Mouse (Mus musculus): ENCODE measurements around the gene Prelid3b. TPM values are rescaled to one million over a fixed set of nuclear protein-coding genes. Genes with fewer than 3 reads are reported as not detected.
A peak's percentile ranks its signal among the peaks of the same experiment; 100 is the strongest.

The Prelid3b gene
- total and polyA plus RNA-seq, 2 experiments from 2014 or later = 68.7 to 106 TPM

DNA sequence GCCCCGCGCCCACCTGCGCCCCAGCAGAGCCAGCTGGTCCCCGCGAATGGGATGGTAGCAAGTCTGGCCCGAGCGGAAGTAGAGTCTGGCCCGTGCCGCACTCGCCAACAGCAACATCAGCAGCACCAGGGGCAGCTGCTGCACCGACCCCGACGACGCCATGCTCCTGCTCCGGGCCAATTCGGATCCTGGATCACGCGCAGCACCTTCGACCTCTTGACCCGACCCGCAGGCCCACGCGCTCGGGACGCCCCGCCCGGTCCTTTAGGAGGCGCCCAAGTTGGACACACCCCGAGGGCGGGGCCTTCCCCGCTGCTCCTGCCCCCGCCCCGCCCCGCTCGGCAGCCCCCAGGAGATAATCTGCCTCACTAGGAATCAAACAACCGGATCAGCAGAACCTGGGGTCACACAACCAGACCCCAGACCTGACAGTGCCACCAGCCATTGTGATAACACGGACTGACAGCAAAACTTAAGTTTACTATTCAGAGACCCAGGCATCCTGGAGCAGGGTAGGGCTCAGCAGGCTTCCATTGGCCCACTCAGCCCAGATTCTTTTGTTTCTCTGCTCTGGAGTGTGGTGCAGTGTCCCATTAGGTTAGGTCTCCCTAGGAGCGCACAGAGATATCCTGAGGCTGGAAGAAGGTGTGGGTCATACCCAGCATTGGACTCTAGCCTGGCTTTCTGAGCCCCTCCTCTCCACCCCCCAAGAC lies 34.0 kb downstream of the Prelid3b start, which contains the start of gene Ctsz:
Ctsz (minus strand) TSS at position 303 of the 713 bp plus-strand sequence.
- Histone ChIP-seq H3K9ac (peak within 1 kb of the TSS; percentile 68), H3K27me3 (ENCODE audit: insufficient read depth, low read length) (no peaks in the 10 kb centered on the region), H3K4me3 (ENCODE audit: low read depth, low read length) (peak within 1 kb of the TSS; percentile 49), H3K4me2 (ENCODE audit: low read depth) (peak within 1 kb of the TSS; percentile 83), H3K27ac (ENCODE audit: low read depth, low read length) (peak within 1 kb of the TSS; percentile 50; the same call in 1 of the 2 replicates), H3K9me3 (ENCODE audit: low read length) (no peaks in the 10 kb centered on the region), H3K36me3 (ENCODE audit: insufficient read depth) (no peaks in the 10 kb centered on the region), H3K4me1 (ENCODE audit: insufficient read depth) (peaks cover 12% of the 10 kb centered on the region)
- peak; percentile 36 for DNase-seq
- ATAC-seq = peak; percentile 79
- 4% methylated on average over 38 of the region's 38 CpGs for WGBS
- TF ChIP-seq CTCF (IDR thresholded peaks at IDR 0.05; ENCODE audit: low read depth) = no peak

- Histone ChIP-seq H3K4me1 (ENCODE audit: insufficient read depth) (peaks cover 12% of the 10 kb centered on the region), H3K27me3 (ENCODE audit: insufficient read depth, low read length) (no peaks in the 10 kb centered on the region), H3K9me3 (ENCODE audit: low read length) (no peaks in the 10 kb centered on the region), H3K36me3 (ENCODE audit: insufficient read depth) (0 out of 2 replicates have a peak, but pooled peaks cover 3% of the 10 kb centered on the region), H3K27ac (ENCODE audit: low read depth, low read length) (peak overlapping the region; percentile 50; the same call in 1 of the 2 replicates), H3K4me3 (ENCODE audit: low read depth, low read length) (peak overlapping the region; percentile 49), H3K4me2 (ENCODE audit: low read depth) (peak overlapping the region; percentile 83), H3K9ac (peak overlapping the region; percentile 68)
- peak; percentile 25 for DNase-seq
- 65% methylated on average over 11 of the region's 11 CpGs for WGBS
- ATAC-seq = peak; percentile 7; the same call in 1 of the 2 replicates
- TF ChIP-seq CTCF (IDR thresholded peaks at IDR 0.05; ENCODE audit: low read depth) = no peak
Observed at GRCm38 (mm10) chr2:174438181-174438580, 34.7 kb downstream of the Prelid3b start.

- 100% methylated on average over 4 of the region's 4 CpGs for WGBS
- Histone ChIP-seq H3K27ac (ENCODE audit: low read depth, low read length) (no peak overlapping the region), H3K4me2 (ENCODE audit: low read depth) (peak overlapping the region; percentile 83; the same call in 1 of the 2 replicates), H3K36me3 (ENCODE audit: insufficient read depth) (0 out of 2 replicates have a peak, but pooled peaks cover 3% of the 10 kb centered on the region), H3K9me3 (ENCODE audit: low read length) (no peaks in the 10 kb centered on the region), H3K4me3 (ENCODE audit: low read depth, low read length) (no peak overlapping the region), H3K4me1 (ENCODE audit: insufficient read depth) (peaks cover 12% of the 10 kb centered on the region), H3K27me3 (ENCODE audit: insufficient read depth, low read length) (no peaks in the 10 kb centered on the region), H3K9ac (no peak overlapping the region)
- no peak for TF ChIP-seq CTCF (IDR thresholded peaks at IDR 0.05; ENCODE audit: low read depth)
- DNase-seq (no peak), ATAC-seq (no peak)
Observed at GRCm38 (mm10) chr2:174437697-174437982, 35.2 kb downstream of the Prelid3b start.

DNA sequence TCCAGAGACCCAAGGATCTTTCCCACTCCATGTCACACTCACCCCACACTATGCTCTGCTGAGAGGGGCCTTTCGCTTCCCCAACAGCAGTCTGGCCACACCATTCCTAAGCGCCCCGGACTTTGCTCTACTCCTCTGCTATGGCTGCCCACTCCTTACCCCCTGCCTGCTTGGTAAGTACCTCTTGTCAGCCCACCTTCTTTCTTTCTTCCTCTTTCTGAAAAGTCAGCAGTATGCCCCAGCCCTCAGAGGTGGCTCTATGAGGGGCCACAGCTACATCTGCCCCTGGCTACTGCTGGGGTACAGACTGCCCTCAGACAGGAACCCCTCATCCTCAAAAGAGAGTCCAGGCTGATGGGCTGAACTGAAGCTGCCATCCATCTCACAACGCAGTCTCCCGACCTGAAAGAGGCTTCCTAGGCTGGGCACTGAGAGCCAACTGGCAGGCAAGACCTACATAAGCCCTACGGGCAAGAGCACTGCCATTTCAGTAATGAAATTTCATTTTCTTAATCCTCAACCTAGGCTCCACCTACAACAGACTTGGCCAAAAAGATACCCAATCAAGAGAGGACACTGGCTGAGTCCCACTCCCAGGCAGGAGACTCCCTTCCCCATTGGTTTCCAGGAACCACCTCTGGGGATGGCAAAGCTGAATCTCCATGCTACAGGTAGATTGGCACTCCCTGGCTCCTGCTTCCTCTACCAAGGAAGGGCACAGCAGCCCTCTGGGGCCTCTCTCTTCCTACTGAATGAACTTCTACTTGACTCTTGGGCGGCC lies 35.8 kb downstream of the Prelid3b start:
- no peak for DNase-seq
- no peak overlapping the region for H3K4me2 ChIP-seq (ENCODE audit: low read depth)
- 97% methylated on average over 7 of the region's 7 CpGs for WGBS
- peaks cover 12% of the 10 kb centered on the region for H3K4me1 ChIP-seq (ENCODE audit: insufficient read depth)
- ATAC-seq = no peak
- H3K36me3 ChIP-seq (ENCODE audit: insufficient read depth) = 0 out of 2 replicates have a peak, but pooled peaks cover 3% of the 10 kb centered on the region
- no peak for TF ChIP-seq CTCF (IDR thresholded peaks at IDR 0.05; ENCODE audit: low read depth)
- H3K27ac ChIP-seq (ENCODE audit: low read depth, low read length) = no peak overlapping the region
- no peaks in the 10 kb centered on the region for H3K9me3 ChIP-seq (ENCODE audit: low read length)
- H3K4me3 ChIP-seq (ENCODE audit: low read depth, low read length) = no peak overlapping the region
- no peak overlapping the region for H3K9ac ChIP-seq
- no peaks in the 10 kb centered on the region for H3K27me3 ChIP-seq (ENCODE audit: insufficient read depth, low read length)

DNA sequence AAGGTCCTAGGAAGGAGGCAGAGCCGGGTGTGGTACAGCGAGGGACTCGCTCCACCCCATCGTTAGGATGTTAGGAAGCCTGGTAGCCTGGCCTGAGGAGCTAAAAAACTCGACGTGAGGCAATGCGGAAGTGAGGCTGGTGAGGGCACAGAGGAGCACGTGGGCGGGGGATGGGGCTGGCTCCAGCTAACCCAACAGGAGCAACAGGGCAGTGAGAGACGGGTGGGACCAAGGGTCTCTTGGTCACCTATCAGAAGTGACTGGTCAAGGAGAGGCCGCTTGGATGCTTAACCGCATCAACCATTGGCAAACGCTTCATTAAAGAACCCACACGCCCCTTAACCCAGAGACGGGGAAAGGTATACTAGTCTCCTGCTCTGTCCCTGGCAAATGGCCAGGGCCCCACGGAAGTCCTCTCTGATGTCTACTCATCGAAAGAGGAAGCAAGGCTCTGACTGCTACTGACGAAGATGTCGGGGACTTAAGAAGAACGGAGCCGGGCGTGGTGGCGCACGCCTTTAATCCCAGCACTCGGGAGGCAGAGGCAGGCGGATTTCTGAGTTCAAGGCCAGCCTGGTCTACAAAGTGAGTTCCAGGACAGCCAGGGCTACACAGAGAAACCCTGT lies 36.7 kb downstream of the Prelid3b start:
- DNase-seq (no peak), ATAC-seq (no peak)
- TF ChIP-seq CTCF (IDR thresholded peaks at IDR 0.05; ENCODE audit: low read depth) = no peak
- Histone ChIP-seq H3K4me2 (ENCODE audit: low read depth) (no peak overlapping the region), H3K36me3 (ENCODE audit: insufficient read depth) (0 out of 2 replicates have a peak, but pooled peaks cover 3% of the 10 kb centered on the region), H3K4me1 (ENCODE audit: insufficient read depth) (peaks cover 12% of the 10 kb centered on the region), H3K9ac (no peak overlapping the region), H3K9me3 (ENCODE audit: low read length) (no peaks in the 10 kb centered on the region), H3K4me3 (ENCODE audit: low read depth, low read length) (no peak overlapping the region), H3K27ac (ENCODE audit: low read depth, low read length) (no peak overlapping the region), H3K27me3 (ENCODE audit: insufficient read depth, low read length) (no peaks in the 10 kb centered on the region)
- 93% methylated on average over 26 of the region's 26 CpGs for WGBS

DNA sequence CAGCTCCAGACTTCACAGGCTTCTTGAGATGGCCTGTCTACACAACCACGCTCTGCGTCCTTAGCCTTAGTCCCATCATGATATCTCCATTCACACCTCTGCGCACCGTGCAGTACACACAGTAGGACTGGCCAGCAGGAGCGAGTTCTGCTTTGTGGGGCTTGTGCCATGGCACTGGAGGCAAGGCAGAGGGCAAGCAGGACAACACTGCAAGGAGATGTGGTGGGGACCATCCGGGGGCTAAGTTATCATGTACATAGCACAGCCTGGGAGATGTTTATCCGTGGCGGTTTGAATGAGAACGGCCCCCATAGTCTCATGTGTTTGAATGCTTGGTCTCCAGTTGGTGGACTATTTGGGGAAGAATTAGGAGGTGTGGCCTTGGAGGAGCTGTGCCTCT lies 37.9 kb downstream of the Prelid3b start:
- DNase-seq (no peak), ATAC-seq (no peak)
- Histone ChIP-seq H3K4me3 (ENCODE audit: low read depth, low read length) (no peak overlapping the region), H3K9ac (no peak overlapping the region), H3K27ac (ENCODE audit: low read depth, low read length) (no peak overlapping the region), H3K4me1 (ENCODE audit: insufficient read depth) (peaks cover 12% of the 10 kb centered on the region), H3K4me2 (ENCODE audit: low read depth) (no peak overlapping the region), H3K9me3 (ENCODE audit: low read length) (no peaks in the 10 kb centered on the region), H3K36me3 (ENCODE audit: insufficient read depth) (0 out of 2 replicates have a peak, but pooled peaks cover 3% of the 10 kb centered on the region), H3K27me3 (ENCODE audit: insufficient read depth, low read length) (no peaks in the 10 kb centered on the region)
- 98% methylated on average over 9 of the region's 9 CpGs for WGBS
- TF ChIP-seq CTCF (IDR thresholded peaks at IDR 0.05; ENCODE audit: low read depth) = no peak

Data from forebrain, postnatal 0 days (tissue).